Mouse (Mus musculus) CH12.LX (cell line): ENCODE measurements around the gene Tnfrsf9.

ENCODE experiments used
- BHLHE40 ChIP-seq: IDR thresholded peaks from 2 replicates; pipeline ENCODE4 v1.6.1; 2011; ENCODE audit warnings: mild to moderate bottlenecking, low read depth, low read length, improper control_type of control experiment
- CHD2 ChIP-seq: IDR thresholded peaks from 2 replicates; pipeline ENCODE4 v1.6.1; 2011; ENCODE audit warnings: low read length, improper control_type of control experiment
- CTCF ChIP-seq, 2 experiments: IDR thresholded peaks in 1 of 2; conservative IDR thresholded peaks in 1 of 2; 2 replicates each; pipeline ENCODE4 v1.5.1; 2011 to 2012; ENCODE audit warnings: low read depth in 2 of 2, low read length in 2 of 2, improper control_type of control experiment in 1 of 2, inconsistent platforms in 1 of 2, mild to moderate bottlenecking in 1 of 2, moderate library complexity in 1 of 2
- GABPA ChIP-seq: IDR thresholded peaks from 2 replicates; pipeline ENCODE4 v1.6.1; 2012; ENCODE audit warnings: low read depth, low read length, improper control_type of control experiment, inconsistent platforms; ENCODE audit not compliant: insufficient replicate concordance
- IRF4 ChIP-seq: IDR thresholded peaks from 2 replicates; pipeline ENCODE4 v1.6.1; 2014; ENCODE audit warnings: low read depth, mild to moderate bottlenecking, inconsistent platforms, low read length, improper control_type of control experiment
- MAX ChIP-seq: IDR thresholded peaks from 2 replicates; pipeline ENCODE4 v1.6.1; 2011; ENCODE audit warnings: low read length, improper control_type of control experiment
- MXI1 ChIP-seq: IDR thresholded peaks from 2 replicates; pipeline ENCODE4 v1.6.1; 2011; ENCODE audit warnings: mild to moderate bottlenecking, low read depth, low read length, improper control_type of control experiment
- NELFE ChIP-seq: IDR thresholded peaks from 2 replicates; pipeline ENCODE4 v1.6.1; 2011; ENCODE audit warnings: low read depth, low read length, improper control_type of control experiment
- POLR2A ChIP-seq: IDR thresholded peaks from 2 replicates; pipeline ENCODE4 v1.6.1; 2011; ENCODE audit warnings: low read depth, mild to moderate bottlenecking, improper control_type of control experiment, low read length
- POLR2AphosphoS2 ChIP-seq: IDR thresholded peaks from 2 replicates; pipeline ENCODE4 v1.6.1; 2011; ENCODE audit warnings: low read depth, low read length, improper control_type of control experiment
- SMC3 ChIP-seq: IDR thresholded peaks from 2 replicates; pipeline ENCODE4 v1.6.1; 2011; ENCODE audit warnings: low read depth, low read length, improper control_type of control experiment
- TCF12 ChIP-seq: IDR thresholded peaks from 2 replicates; pipeline ENCODE4 v1.6.1; 2014; ENCODE audit warnings: low read depth, mild to moderate bottlenecking, inconsistent platforms, low read length, improper control_type of control experiment
- USF1 ChIP-seq: IDR thresholded peaks from 2 replicates; pipeline ENCODE4 v1.6.1; 2014; ENCODE audit warnings: low read depth, mild to moderate bottlenecking, inconsistent platforms, low read length, improper control_type of control experiment

DNA sequence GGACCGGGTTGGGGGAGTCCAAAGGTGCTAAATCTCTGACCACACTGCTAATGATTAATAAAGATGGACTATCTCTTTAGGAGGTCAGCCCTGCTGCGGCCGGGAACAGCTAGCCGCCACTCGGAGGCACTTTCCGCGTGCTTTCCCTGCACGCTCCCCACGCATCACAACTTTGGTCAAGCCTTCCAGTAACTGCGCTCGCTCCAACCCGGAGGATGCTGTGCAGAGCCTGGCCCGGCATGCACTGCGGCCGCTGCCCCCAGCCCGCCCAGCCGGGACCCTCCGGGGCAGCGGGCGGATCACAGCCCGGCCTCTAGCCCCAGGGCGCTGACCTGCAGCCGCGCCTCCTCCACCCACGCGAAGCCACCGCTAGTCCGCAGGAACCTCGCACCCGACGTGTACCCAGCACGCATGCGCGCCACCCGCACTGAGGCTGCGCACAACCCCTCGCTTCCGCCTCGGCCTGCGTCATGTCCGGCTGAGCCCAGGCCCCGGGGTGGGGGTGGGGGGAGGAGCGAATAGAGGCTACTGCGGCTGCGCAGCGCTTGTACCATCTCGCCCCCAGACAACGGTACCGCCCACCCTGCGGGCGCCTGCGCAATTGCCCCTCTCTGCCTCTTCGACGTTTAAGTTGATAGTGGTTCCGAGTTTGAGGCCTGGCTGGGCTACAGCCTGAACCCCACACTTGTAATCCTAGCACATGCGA lies 4.8 kb upstream of the Tnfrsf9 start:
- TF ChIP-seq POLR2A (peak; percentile 91), MAX (peak; percentile 87), IRF4 (no peak), USF1 (no peak), SMC3 (no peak), BHLHE40 (peak; percentile 27; the same call in 1 of the 2 replicates), CTCF (conservative IDR thresholded peaks at IDR 0.05 in 1 of 2, IDR thresholded peaks at IDR 0.05 in 1 of 2; ENCODE audit: low read depth in 2 of 2, low read length in 2 of 2) (no peak), NELFE (peak; percentile 91), CHD2 (peak; percentile 77), GABPA (no peak; the same call in 1 of the 2 replicates), MXI1 (peak; percentile 91), TCF12 (peak; percentile 82), POLR2AphosphoS2 (peak; percentile 74; the same call in 1 of the 2 replicates)
